Mouse (Mus musculus): Measurements from ENCODE around the gene Man2b1. TPM values are rescaled to one million over a fixed set of nuclear protein-coding genes. Genes with fewer than 3 reads are reported as not detected.
A peak's percentile ranks its signal among the peaks of the same experiment; 100 is the strongest.

Man2b1 gene
- polyA plus RNA-seq (2014; fragmentation: Nextera tagmentation; extraction: Ambion mirVana): 15.4 and 20.9 TPM in 2 replicates

- peak; percentile 81 for ATAC-seq (ENCODE audit: low read depth)
- Histone ChIP-seq H3K4me1 (ENCODE audit: control insufficient read depth, insufficient read depth, low read length) (peaks cover 13% of the 10 kb centered on the region; the same call in 1 of the 2 replicates), H3K4me3 (ENCODE audit: low read depth, low read length) (peak within 1 kb of the TSS; percentile 59), H3K9me3 (ENCODE audit: control insufficient read depth, low read length) (no peaks in the 10 kb centered on the region), H3K27me3 (ENCODE audit: control insufficient read depth, insufficient read depth, low read length) (no peaks in the 10 kb centered on the region), H3K36me3 (ENCODE audit: control insufficient read depth, insufficient read depth, low read length) (0 out of 2 replicates have a peak, but pooled peaks cover 6% of the 10 kb centered on the region), H3K9ac (replicated peaks; ENCODE audit: low read depth, low read length) (peak within 1 kb of the TSS; percentile 61), H3K27ac (ENCODE audit: low read depth, low read length) (no peak within 1 kb of the TSS), H3K4me2 (ENCODE audit: low read depth, low read length) (peak within 1 kb of the TSS; percentile 86)
- under 1% methylated on average over 30 of the region's 30 CpGs for WGBS
These were observed at the start of gene Man2b1 for GRCm38 (mm10) chr8:85083108-85083813. Man2b1 (plus strand) TSS chr8:85083270.

GRCm38 (mm10) chr8:85033867-85034266 is 49.2 kb upstream of the Man2b1 start:
- Histone ChIP-seq H3K27me3 (ENCODE audit: control insufficient read depth, insufficient read depth, low read length) (no peaks in the 10 kb centered on the region), H3K36me3 (ENCODE audit: control insufficient read depth, insufficient read depth, low read length) (peaks cover 22% of the 10 kb centered on the region), H3K4me2 (ENCODE audit: low read depth, low read length) (no peak overlapping the region), H3K9ac (replicated peaks; ENCODE audit: low read depth, low read length) (no peak overlapping the region), H3K27ac (ENCODE audit: low read depth, low read length) (no peak overlapping the region), H3K4me1 (ENCODE audit: control insufficient read depth, insufficient read depth, low read length) (peaks cover 24% of the 10 kb centered on the region), H3K9me3 (ENCODE audit: control insufficient read depth, low read length) (no peaks in the 10 kb centered on the region), H3K4me3 (ENCODE audit: low read depth, low read length) (no peak overlapping the region)
- ATAC-seq (ENCODE audit: low read depth): no peak
- WGBS: 62% methylated on average over 1 of the region's 1 CpGs

GRCm38 (mm10) chr8:85034764-85035163 is 48.3 kb upstream of the Man2b1 start:
- H3K4me3 ChIP-seq (ENCODE audit: low read depth, low read length): peak overlapping the region; percentile 77; the same call in 1 of the 2 replicates
- H3K4me2 ChIP-seq (ENCODE audit: low read depth, low read length): peak overlapping the region; percentile 96
- no peak for ATAC-seq (ENCODE audit: low read depth)
- 3% methylated on average over 13 of the region's 13 CpGs for WGBS
- H3K4me1 ChIP-seq (ENCODE audit: control insufficient read depth, insufficient read depth, low read length): peaks cover 24% of the 10 kb centered on the region
- peaks cover 21% of the 10 kb centered on the region for H3K36me3 ChIP-seq (ENCODE audit: control insufficient read depth, insufficient read depth, low read length)
- no peak overlapping the region for H3K27ac ChIP-seq (ENCODE audit: low read depth, low read length)
- H3K9me3 ChIP-seq (ENCODE audit: control insufficient read depth, low read length): no peaks in the 10 kb centered on the region
- no peak overlapping the region for H3K9ac ChIP-seq (replicated peaks; ENCODE audit: low read depth, low read length)
- H3K27me3 ChIP-seq (ENCODE audit: control insufficient read depth, insufficient read depth, low read length): no peaks in the 10 kb centered on the region

GRCm38 (mm10) chr8:85035165-85035727 is 47.8 kb upstream of the Man2b1 start:
- Histone ChIP-seq H3K9me3 (ENCODE audit: control insufficient read depth, low read length) (no peaks in the 10 kb centered on the region), H3K27ac (ENCODE audit: low read depth, low read length) (no peak overlapping the region), H3K4me2 (ENCODE audit: low read depth, low read length) (peak overlapping the region; percentile 96), H3K36me3 (ENCODE audit: control insufficient read depth, insufficient read depth, low read length) (peaks cover 17% of the 10 kb centered on the region), H3K4me3 (ENCODE audit: low read depth, low read length) (peak overlapping the region; percentile 77), H3K27me3 (ENCODE audit: control insufficient read depth, insufficient read depth, low read length) (no peaks in the 10 kb centered on the region), H3K4me1 (ENCODE audit: control insufficient read depth, insufficient read depth, low read length) (peaks cover 24% of the 10 kb centered on the region), H3K9ac (replicated peaks; ENCODE audit: low read depth, low read length) (peak overlapping the region; percentile 87; the same call in 1 of the 2 replicates)
- no peak for ATAC-seq (ENCODE audit: low read depth)
- 6% methylated on average over 12 of the region's 12 CpGs for WGBS

GRCm38 (mm10) chr8:85035728-85036310 is 47.3 kb upstream of the Man2b1 start:
- peak overlapping the region; percentile 96 for H3K4me2 ChIP-seq (ENCODE audit: low read depth, low read length)
- no peaks in the 10 kb centered on the region for H3K27me3 ChIP-seq (ENCODE audit: control insufficient read depth, insufficient read depth, low read length)
- peak overlapping the region; percentile 87 for H3K9ac ChIP-seq (replicated peaks; ENCODE audit: low read depth, low read length)
- peaks cover 19% of the 10 kb centered on the region for H3K36me3 ChIP-seq (ENCODE audit: control insufficient read depth, insufficient read depth, low read length)
- peaks cover 24% of the 10 kb centered on the region for H3K4me1 ChIP-seq (ENCODE audit: control insufficient read depth, insufficient read depth, low read length)
- 1% methylated on average over 15 of the region's 15 CpGs for WGBS
- peak overlapping the region; percentile 77 for H3K4me3 ChIP-seq (ENCODE audit: low read depth, low read length)
- peak overlapping the region; percentile 96 for H3K27ac ChIP-seq (ENCODE audit: low read depth, low read length)
- peak; percentile 3; the same call in 1 of the 2 replicates for ATAC-seq (ENCODE audit: low read depth)
- no peaks in the 10 kb centered on the region for H3K9me3 ChIP-seq (ENCODE audit: control insufficient read depth, low read length)

- Histone ChIP-seq H3K36me3 (ENCODE audit: control insufficient read depth, insufficient read depth, low read length) (peaks cover 20% of the 10 kb centered on the region), H3K9me3 (ENCODE audit: control insufficient read depth, low read length) (no peaks in the 10 kb centered on the region), H3K4me3 (ENCODE audit: low read depth, low read length) (peak overlapping the region; percentile 77), H3K4me2 (ENCODE audit: low read depth, low read length) (peak overlapping the region; percentile 96), H3K27ac (ENCODE audit: low read depth, low read length) (peak overlapping the region; percentile 96), H3K4me1 (ENCODE audit: control insufficient read depth, insufficient read depth, low read length) (peaks cover 24% of the 10 kb centered on the region), H3K27me3 (ENCODE audit: control insufficient read depth, insufficient read depth, low read length) (no peaks in the 10 kb centered on the region), H3K9ac (replicated peaks; ENCODE audit: low read depth, low read length) (peak overlapping the region; percentile 87)
- ATAC-seq (ENCODE audit: low read depth): peak; percentile 54
- WGBS: 0% methylated on average over 9 of the region's 9 CpGs
These were observed 46.7 kb upstream of the Man2b1 start for GRCm38 (mm10) chr8:85036381-85036717.

- H3K9ac ChIP-seq (replicated peaks; ENCODE audit: low read depth, low read length): peak within 1 kb of the TSS; percentile 87
- peaks cover 17% of the 10 kb centered on the region for H3K36me3 ChIP-seq (ENCODE audit: control insufficient read depth, insufficient read depth, low read length)
- under 1% methylated on average over 45 of the region's 59 CpGs for WGBS
- H3K4me1 ChIP-seq (ENCODE audit: control insufficient read depth, insufficient read depth, low read length): peaks cover 24% of the 10 kb centered on the region
- ATAC-seq (ENCODE audit: low read depth): peak; percentile 92
- no peaks in the 10 kb centered on the region for H3K27me3 ChIP-seq (ENCODE audit: control insufficient read depth, insufficient read depth, low read length)
- peak within 1 kb of the TSS; percentile 96 for H3K4me2 ChIP-seq (ENCODE audit: low read depth, low read length)
- peak within 1 kb of the TSS; percentile 96 for H3K27ac ChIP-seq (ENCODE audit: low read depth, low read length)
- no peaks in the 10 kb centered on the region for H3K9me3 ChIP-seq (ENCODE audit: control insufficient read depth, low read length)
- H3K4me3 ChIP-seq (ENCODE audit: low read depth, low read length): peak within 1 kb of the TSS; percentile 77
These were observed 46.2 kb upstream of the Man2b1 start, which contains the start of gene Tnpo2 for GRCm38 (mm10) chr8:85036718-85037365. Tnpo2 (plus strand) TSS chr8:85036915.

- H3K4me1 ChIP-seq (ENCODE audit: control insufficient read depth, insufficient read depth, low read length): peaks cover 24% of the 10 kb centered on the region
- WGBS: 0% methylated on average over 14 of the region's 14 CpGs
- peak; percentile 66 for ATAC-seq (ENCODE audit: low read depth)
These were observed 45.7 kb upstream of the Man2b1 start for GRCm38 (mm10) chr8:85037366-85037680.

More at GRCm38 (mm10) chr8:85037366-85037680, 45.7 kb upstream of the Man2b1 start:
- Histone ChIP-seq H3K4me2 (ENCODE audit: low read depth, low read length) (peak overlapping the region; percentile 96), H3K9me3 (ENCODE audit: control insufficient read depth, low read length) (no peaks in the 10 kb centered on the region), H3K4me3 (ENCODE audit: low read depth, low read length) (peak overlapping the region; percentile 77), H3K9ac (replicated peaks; ENCODE audit: low read depth, low read length) (peak overlapping the region; percentile 87), H3K36me3 (ENCODE audit: control insufficient read depth, insufficient read depth, low read length) (peaks cover 12% of the 10 kb centered on the region), H3K27ac (ENCODE audit: low read depth, low read length) (peak overlapping the region; percentile 96), H3K27me3 (ENCODE audit: control insufficient read depth, insufficient read depth, low read length) (no peaks in the 10 kb centered on the region)

Data from neural tube, embryonic 14.5 days (tissue).